Mouse (Mus musculus) layer of hippocampus, adult 9-10 months (tissue): ENCODE measurements at regions not wholly inside any gene's neighbourhood (a gene's known extent, or its start where the extent isn't known, plus 50 kb on each side); places are given as distances from the start of the nearest gene placed in this dataset.
A peak's percentile ranks its signal among the peaks of the same experiment; 100 is the strongest.

Experiments
- DNase-seq: peaks from one replicate; pipeline ENCODE4 v3.0.0; 2022; ENCODE audit warnings: low spot score

GRCm38 (mm10) chr1:155041592-155041991, 57.8 kb downstream of the Ier5 start:
- DNase-seq: no peak

GRCm38 (mm10) chr1:155040939-155041371, 58.5 kb downstream of the Ier5 start:
- DNase-seq: no peak

GRCm38 (mm10) chr1:155040086-155040726, 59.2 kb downstream of the Ier5 start:
- DNase-seq: no peak

- DNase-seq: no peak
Observed at GRCm38 (mm10) chr1:155038631-155039625, 60.5 kb downstream of the Ier5 start.

DNA sequence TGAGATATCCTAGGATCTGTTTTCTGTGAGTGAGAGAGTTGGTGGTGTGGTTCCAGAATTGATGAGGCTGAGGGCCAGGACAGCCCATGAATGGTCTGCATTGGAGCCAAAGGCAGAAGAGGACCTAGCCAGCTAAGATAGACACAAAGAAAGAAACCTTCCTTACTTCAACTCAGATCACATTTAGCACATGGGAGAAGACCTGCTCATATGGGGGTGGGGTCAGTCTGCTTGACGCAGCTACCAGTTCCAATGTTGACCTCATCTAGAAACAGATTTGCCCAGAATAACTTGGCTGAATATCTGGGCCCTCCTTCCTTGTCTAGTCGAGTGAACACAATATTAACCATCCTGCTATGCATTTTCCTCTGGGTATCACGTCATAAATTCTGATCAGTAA, 62.0 kb downstream of the Ier5 start:
- no peak for DNase-seq

DNA sequence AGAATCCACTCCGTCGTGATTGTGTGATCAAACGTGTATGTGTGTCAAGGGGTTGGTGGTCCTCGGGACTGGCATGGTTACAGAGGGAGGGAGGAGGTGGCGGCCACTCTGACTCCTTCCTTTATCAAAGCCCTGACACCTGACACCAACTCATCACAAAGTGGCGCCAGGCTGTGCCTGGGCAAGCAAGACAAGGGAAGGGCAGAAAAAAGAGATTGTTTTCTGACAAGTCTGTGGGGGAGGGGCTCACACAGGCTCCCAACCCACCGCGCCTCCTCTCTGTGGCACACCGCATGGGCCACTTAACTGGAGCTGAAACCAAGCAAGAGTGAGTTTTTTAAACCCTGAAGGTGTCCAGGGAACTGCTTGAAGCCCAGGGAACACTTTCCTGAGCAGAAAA, 68.5 kb downstream of the Ier5 start:
- no peak for DNase-seq

GRCm38 (mm10) chr1:155029195-155029879, 70.1 kb downstream of the Ier5 start:
- DNase-seq: no peak

GRCm38 (mm10) chr1:155028735-155029134, 70.7 kb downstream of the Ier5 start:
- DNase-seq: no peak

DNA sequence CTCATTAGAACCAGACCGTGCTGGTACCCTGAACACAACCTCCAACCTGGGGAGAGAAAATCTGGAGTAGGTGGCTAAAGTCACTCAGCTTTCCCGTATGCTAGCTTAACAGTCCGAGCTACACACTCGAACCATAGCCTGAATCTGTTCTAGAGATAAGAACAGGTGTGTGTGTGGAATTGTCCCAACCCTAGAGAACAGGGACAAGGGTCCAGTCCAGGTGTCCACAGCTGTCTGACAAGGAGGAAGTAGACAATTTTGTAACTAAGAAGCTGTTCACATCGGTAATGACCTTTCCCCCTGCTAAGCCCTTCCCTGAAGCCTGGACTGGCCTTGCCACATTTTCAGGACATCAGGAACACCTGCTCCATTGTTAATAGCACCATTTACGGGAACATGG, 71.3 kb downstream of the Ier5 start:
- DNase-seq: no peak

- no peak for DNase-seq
Observed at GRCm38 (mm10) chr1:155027583-155027982, 71.9 kb downstream of the Ier5 start.

- DNase-seq: peak; percentile 96
Observed at GRCm38 (mm10) chr1:155025862-155026478, 73.5 kb downstream of the Ier5 start.

- DNase-seq: no peak
Observed at GRCm38 (mm10) chr1:155023324-155023723, 76.1 kb downstream of the Ier5 start.

GRCm38 (mm10) chr1:155015669-155016068, 83.8 kb downstream of the Ier5 start:
- DNase-seq: no peak

- DNase-seq: no peak
Observed at GRCm38 (mm10) chr1:155014944-155015343, 84.5 kb downstream of the Ier5 start.

DNA sequence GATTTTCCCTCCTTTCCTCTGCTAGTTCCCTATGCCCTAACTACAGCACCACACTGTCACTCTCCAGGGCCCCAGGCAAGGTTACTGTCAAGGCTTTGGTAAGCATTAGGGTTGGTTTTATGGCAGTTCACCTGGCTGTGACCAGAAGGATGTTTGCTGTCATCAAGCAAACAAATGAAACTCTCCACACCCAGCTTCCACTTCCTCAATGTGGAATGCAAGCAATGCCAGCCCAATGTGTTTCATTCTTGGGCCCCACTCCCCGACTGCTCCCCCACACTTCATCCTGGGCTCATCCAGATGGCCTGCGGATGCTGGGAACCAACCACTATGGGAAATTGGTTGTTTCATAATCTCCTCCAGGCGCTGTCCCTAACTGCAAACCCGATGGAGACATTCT, 85.7 kb downstream of the Ier5 start:
- no peak for DNase-seq

DNA sequence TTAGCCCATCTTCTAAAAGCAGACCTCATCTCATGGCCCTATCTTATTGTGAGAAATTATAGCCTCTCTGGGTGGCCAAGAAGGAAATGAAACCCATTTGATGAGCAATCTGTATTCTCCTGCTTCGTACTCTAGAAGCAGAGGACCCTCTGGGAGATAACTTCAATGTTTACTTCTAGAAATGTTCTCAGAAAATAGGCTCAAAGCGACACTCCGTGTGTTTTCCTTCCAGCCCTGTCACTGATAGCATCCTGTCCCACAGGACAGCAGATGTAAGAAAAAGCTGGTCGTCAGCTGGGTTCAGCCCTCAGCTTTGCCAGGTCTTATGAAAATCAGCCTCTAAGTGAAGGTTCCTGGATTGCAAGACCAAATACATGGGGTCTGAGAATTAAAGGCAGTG, 86.1 kb downstream of the Ier5 start:
- no peak for DNase-seq

- DNase-seq: peak; percentile 82
Observed at GRCm38 (mm10) chr1:155006539-155007486, 92.6 kb downstream of the Ier5 start.

DNA sequence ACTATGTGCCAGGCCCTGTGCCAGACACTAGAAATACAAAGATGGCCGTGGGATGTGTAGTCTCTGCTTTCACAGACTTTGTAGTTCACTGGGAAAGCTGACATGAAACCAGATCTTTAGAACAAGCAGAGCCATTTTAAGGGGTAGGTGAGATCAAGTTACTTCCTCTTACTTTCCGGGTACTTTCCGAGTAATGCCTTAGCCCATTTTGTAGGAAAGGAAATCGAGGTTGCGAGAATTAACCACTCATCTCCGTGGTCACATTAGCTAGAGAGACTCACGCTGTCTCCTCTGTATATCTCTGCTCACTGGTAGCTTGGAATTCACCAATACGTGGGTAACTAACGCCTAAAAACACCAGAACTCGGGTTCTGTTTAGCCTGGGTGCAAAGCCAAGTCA, 93.3 kb downstream of the Ier5 start:
- no peak for DNase-seq

- no peak for DNase-seq
Observed at GRCm38 (mm10) chr1:155000301-155000700, 99.1 kb downstream of the Ier5 start.

- peak; percentile 38 for DNase-seq
Observed at GRCm38 (mm10) chr1:154999501-155000131, 99.8 kb downstream of the Ier5 start.
